Mouse (Mus musculus): ENCODE measurements at regions not wholly inside any gene's neighbourhood (a gene's known extent, or its start where the extent isn't known, plus 50 kb on each side); places are given as distances from the start of the nearest gene placed in this dataset.

DNA sequence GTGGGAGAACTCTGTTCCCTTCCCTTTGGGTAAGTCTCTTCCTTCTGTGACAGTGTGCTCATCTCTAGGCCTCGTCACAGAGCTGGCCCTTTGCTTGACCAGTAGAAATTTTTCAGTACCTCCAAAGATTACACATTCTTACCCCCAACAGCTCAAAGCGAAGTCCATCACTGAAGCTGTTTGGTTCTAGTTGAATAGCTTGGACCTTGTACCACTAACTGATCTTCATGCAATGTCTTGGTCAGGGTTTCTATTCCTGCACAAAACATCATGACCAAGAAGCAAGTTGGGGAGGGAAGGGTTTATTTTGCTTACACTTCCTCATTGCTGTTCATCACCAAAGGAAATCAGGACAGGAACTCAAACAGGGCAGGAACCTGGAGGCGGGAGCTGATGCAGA lies 78.1 kb upstream of the Cplx2 start:
- TF ChIP-seq EP300 (IDR thresholded peaks at IDR 0.05; ENCODE audit: low read depth) (no peak), CTCF (IDR thresholded peaks at IDR 0.05; ENCODE audit: low read depth) (no peak)
